Mouse (Mus musculus) CH12.LX (cell line): Measurements from ENCODE around the gene B4gat1.

Source experiments
- CTCF ChIP-seq, 2 experiments: IDR thresholded peaks in 1 of 2; conservative IDR thresholded peaks in 1 of 2; 2 replicates each; pipeline ENCODE4 v1.5.1; 2011 to 2012; ENCODE audit warnings: low read depth in 2 of 2, low read length in 2 of 2, improper control_type of control experiment in 1 of 2, inconsistent platforms in 1 of 2, mild to moderate bottlenecking in 1 of 2, moderate library complexity in 1 of 2
- E2F4 ChIP-seq: IDR thresholded peaks from 2 replicates; pipeline ENCODE4 v1.6.1; 2011; ENCODE audit warnings: low read depth, low read length, improper control_type of control experiment; ENCODE audit not compliant: insufficient replicate concordance
- HCFC1 ChIP-seq: IDR thresholded peaks from 2 replicates; pipeline ENCODE4 v1.6.1; 2012; ENCODE audit warnings: low read depth, mild to moderate bottlenecking, inconsistent platforms, low read length, improper control_type of control experiment
- IRF4 ChIP-seq: IDR thresholded peaks from 2 replicates; pipeline ENCODE4 v1.6.1; 2014; ENCODE audit warnings: low read depth, mild to moderate bottlenecking, inconsistent platforms, low read length, improper control_type of control experiment
- MAX ChIP-seq: IDR thresholded peaks from 2 replicates; pipeline ENCODE4 v1.6.1; 2011; ENCODE audit warnings: low read length, improper control_type of control experiment
- MAZ ChIP-seq: IDR thresholded peaks from 2 replicates; pipeline ENCODE4 v1.6.1; 2012; ENCODE audit warnings: low read depth, mild to moderate bottlenecking, inconsistent platforms, low read length, improper control_type of control experiment, moderate library complexity
- MEF2A ChIP-seq: IDR thresholded peaks from 2 replicates; pipeline ENCODE4 v1.6.1; 2014; ENCODE audit warnings: low read depth, mild to moderate bottlenecking, inconsistent platforms, low read length, improper control_type of control experiment, borderline replicate concordance
- NELFE ChIP-seq: IDR thresholded peaks from 2 replicates; pipeline ENCODE4 v1.6.1; 2011; ENCODE audit warnings: low read depth, low read length, improper control_type of control experiment
- POLR2A ChIP-seq: IDR thresholded peaks from 2 replicates; pipeline ENCODE4 v1.6.1; 2011; ENCODE audit warnings: low read depth, mild to moderate bottlenecking, improper control_type of control experiment, low read length
- RAD21 ChIP-seq: IDR thresholded peaks from 2 replicates; pipeline ENCODE4 v1.6.1; 2011; ENCODE audit warnings: low read depth, mild to moderate bottlenecking, low read length, improper control_type of control experiment, moderate library complexity
- RCOR1 ChIP-seq: conservative IDR thresholded peaks from 2 replicates; pipeline ENCODE4 v1.6.1; 2012; ENCODE audit warnings: low read depth, mild to moderate bottlenecking, inconsistent platforms, low read length, improper control_type of control experiment
- SIN3A ChIP-seq: IDR thresholded peaks from 2 replicates; pipeline ENCODE4 v1.6.1; 2012; ENCODE audit warnings: low read length, improper control_type of control experiment, inconsistent platforms
- UBTF ChIP-seq: IDR thresholded peaks from 2 replicates; pipeline ENCODE4 v1.6.1; 2012; ENCODE audit warnings: low read depth, mild to moderate bottlenecking, inconsistent platforms, low read length, improper control_type of control experiment, moderate library complexity
- ZNF384 ChIP-seq: IDR thresholded peaks from 2 replicates; pipeline ENCODE4 v1.6.1; 2012; ENCODE audit warnings: low read depth, low read length, improper control_type of control experiment, inconsistent platforms

DNA sequence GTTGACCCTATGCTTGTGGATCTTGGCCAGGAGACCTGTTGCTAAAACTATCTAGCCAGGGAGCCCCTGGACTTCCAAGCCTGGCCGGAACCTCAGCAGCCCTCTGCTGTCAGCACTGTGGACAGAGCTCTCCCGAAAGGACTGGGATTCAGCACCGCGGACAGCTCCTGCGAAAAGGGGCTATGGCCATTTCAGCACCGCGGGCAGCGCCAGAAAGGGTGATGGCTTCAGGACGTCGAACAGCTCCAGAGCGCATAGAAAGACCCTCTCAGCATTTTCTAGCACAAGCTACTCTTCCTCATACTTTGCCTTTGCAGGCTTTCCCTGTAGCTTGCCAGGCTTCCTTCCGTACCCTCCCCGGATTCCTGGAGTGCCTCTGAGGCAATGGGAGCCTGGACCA is 49.6 kb upstream of the B4gat1 start:
- TF ChIP-seq E2F4 (no peak), MAX (no peak), CTCF (conservative IDR thresholded peaks at IDR 0.05 in 1 of 2, IDR thresholded peaks at IDR 0.05 in 1 of 2; ENCODE audit: low read depth in 2 of 2, low read length in 2 of 2) (no peak), ZNF384 (no peak), HCFC1 (no peak), POLR2A (no peak), SIN3A (peak; percentile 100), IRF4 (no peak), RCOR1 (no peak), UBTF (no peak), NELFE (no peak), RAD21 (no peak), MEF2A (no peak), MAZ (no peak)
